Mouse (Mus musculus): ENCODE results near the gene Lrrc14b.

The Lrrc14b gene

DNA sequence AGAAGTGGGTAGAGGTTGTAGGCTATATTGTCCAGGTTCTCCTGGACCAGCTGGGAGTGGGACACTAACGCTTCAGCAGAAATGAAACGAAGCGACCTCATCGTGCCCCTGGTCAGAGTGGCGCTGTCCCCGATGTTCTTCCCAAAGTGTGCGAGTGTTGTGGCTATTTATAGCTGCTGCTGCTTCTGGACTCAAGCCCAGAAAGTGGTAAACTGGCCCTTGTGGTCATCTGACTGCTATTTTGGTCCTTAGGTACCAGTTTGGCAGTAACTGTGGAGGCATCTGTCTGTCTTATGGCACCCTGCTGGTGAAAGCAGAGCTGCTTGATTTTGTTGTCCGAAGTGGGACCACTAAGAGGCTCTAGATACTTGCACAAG lies at the start of gene Lrrc14b:
Lrrc14b (minus strand) TSS at position 147 of the 377 bp plus-strand sequence.
- DNase-seq: no peak

DNA sequence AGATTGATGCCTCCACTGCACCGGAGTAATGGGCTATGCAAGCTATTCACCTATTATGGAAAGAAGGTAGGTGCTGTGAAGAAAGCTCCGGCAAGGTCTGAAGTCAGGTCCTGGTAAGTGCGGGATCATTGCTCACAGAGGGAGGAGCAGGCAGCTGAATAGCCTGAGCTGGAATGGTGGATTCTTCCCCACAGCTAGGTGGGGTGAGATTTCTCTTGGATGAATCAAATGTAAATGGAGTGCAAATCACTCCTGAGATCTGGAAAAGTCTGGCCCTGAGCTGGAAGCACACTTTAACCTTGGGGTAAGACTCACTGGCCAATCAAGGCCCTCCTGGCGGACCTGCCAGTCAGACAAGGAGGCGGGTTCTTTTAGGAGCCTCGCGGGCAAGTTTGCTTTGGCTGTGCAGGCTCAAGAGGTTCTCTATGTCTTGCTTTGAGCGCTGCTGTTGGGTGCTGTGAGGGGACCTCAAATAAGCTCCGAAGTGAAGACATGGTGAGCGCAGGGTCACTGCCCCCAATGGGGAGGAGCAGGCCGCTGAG lies 35.6 kb upstream of the Lrrc14b start, which contains the start of gene Ftl1-ps1:
Ftl1-ps1 (plus strand) TSS at position 397 of the 542 bp plus-strand sequence.
- no peak for DNase-seq

GRCm38 (mm10) chr13:74391156-74391555 lies 27.4 kb upstream of the Lrrc14b start:
- no peak for DNase-seq

- DNase-seq: peak; percentile 85
Measured at GRCm38 (mm10) chr13:74390371-74390990, 26.7 kb upstream of the Lrrc14b start, which contains the start of gene Zfp72. Gene Zfp72, minus strand, starts transcription at chr13:74390836.

DNA sequence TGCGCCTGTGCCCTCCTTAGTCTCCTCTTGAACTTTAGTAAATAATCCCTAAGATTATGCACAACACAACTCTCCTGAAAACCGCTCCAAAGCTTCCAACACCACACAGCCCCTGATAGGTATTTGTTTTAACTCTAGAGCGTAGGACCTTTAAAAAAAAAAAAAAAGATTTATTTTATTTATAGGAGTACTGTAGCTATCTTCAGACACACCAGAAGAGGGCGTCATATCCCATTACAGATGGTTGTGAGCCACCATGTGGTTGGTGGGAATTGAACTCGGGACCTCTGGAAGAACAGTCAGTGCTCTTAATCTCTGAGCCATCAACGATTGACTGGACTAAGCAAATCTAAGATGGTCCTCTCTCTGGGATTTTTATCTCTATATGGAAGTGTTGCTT lies 25.9 kb upstream of the Lrrc14b start:
- DNase-seq: no peak

- no peak for DNase-seq
Measured at GRCm38 (mm10) chr13:74382289-74382688, 18.5 kb upstream of the Lrrc14b start.

GRCm38 (mm10) chr13:74381533-74382276 lies 17.9 kb upstream of the Lrrc14b start:
- DNase-seq: no peak

- no peak for DNase-seq
Measured at GRCm38 (mm10) chr13:74363176-74363858, 488 bp downstream of the Lrrc14b start.

DNA sequence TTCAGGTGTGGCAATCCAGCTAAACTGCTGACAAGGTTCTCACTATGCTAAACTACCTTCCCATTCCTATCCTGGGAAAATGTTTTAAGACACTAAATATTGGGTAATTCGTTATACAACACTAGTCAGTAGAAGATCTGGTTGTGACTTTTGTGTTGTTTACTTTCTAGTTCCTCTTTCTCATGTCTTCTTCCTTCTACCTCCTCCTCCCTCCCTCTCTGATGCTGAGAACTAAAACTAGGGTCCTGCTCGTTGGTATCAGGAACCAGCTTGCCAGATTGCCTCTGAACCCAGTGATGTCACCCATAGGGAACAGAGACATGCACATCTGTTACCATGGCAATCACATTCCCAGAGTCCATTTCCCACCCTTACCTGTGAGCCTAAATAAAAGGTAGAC lies 1.6 kb downstream of the Lrrc14b start:
- DNase-seq: no peak

DNA sequence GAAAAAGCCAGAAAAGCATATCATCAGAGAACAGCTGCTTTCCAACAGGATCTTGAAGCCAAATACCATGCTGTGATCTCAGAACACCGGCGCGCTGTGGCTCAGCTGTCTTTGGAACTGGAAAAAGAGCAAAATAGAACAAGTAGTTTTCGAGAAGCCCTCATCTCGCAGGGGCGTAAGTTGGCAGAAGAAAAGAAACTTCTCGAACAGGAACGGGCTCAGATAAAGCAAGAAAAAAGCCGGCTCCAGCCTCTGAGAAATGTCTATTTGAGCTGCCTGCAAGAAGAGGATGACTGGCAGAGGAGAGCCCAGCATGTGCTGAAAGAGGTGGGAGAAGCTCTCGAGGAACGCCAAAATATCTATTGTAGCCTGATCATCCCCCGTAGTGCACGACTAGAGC lies 7.3 kb downstream of the Lrrc14b start:
- DNase-seq: no peak

DNA sequence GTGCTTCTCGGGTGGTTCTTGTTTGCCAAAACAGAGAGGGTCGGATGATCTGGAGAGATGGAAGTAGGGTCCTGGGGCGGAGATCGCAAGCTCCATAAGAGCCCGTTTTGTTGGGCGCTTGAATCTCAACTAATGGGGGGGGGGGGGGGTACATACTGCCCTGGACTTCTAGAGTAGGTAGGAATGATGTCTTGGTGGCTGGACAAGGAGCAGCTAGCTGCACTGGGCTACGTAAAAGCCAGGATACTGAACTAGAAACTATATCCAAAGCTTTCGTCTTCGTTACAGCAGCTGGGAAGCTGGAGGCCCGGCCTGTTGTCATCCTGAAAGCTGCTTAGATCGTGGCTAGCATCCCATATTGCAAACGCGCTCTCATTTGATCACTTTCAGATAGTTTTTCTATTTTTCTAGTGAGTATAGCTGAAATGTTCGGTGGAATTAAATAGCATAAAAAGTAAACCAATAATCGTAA lies 13.3 kb downstream of the Lrrc14b start:
- no peak for DNase-seq

DNA sequence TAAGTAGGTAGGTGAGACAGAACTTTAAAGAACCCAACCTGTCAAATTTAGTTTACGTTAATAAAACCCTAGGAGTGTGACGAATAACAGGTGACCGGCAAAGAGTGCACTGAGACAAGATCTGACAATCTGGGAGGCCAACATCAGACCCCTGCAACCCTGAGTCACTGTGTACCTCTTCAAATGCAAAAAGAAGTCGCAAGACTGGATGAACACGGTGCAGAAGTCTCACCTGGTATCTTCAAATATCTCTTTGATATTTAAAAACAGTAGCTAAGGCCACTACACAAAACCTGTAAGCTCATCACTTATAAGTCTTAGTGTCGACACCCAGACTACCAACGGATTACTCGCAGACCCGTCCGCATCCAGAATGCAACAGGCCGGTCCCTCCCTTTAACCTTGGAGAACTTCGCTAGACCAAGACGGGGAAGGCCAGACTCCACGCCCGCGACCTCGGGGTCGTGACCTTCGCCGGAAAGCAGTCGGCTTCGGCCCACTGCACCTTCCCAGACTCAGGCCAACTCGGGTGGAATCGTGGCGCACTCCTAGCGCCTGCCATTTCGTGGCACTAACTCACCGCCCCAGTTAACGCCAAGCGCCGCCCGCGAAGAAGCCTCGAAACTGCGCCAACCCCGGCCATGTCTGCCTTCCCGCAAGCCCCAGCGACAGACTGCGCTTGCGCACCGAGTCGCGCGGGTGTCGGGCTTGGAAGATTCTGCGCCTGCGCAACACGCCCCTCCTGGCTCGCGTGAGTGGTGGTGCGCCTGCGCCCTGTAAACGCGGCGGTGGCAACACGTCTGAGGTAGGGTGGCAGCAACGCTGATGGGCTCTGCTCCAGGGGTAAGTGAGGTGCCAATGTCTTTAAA lies 14.0 kb downstream of the Lrrc14b start, which contains the start of the genes Sdha and Ccdc127:
Sdha (minus strand) TSS at position 715 of the 869 bp plus-strand sequence.
Ccdc127 (plus strand) TSS at position 744 of the 869 bp plus-strand sequence.
- peak; percentile 96 for DNase-seq

DNA sequence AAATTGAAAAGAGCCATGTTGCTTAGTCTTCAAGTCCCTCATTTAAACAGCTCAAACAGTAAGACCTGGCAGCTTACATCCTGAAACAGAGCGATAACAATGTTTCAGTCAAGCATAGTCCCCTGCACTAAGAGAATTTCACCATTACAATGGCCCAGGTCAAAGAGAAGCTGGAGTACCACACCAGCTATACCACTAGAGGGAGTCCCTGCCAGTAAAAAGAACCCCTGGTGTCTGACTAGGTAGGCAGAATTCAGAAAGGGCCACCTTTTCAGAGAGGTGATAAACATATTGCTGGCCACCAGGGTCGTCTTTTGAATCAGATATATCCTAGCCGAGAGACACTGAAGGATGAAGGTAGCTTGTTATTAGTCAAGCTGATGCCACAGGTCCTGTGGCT lies 22.8 kb downstream of the Lrrc14b start:
- no peak for DNase-seq

- no peak for DNase-seq
Measured at GRCm38 (mm10) chr13:74329321-74329720, 34.5 kb downstream of the Lrrc14b start.

- peak; percentile 96 for DNase-seq
Measured at GRCm38 (mm10) chr13:74317170-74317849, 46.5 kb downstream of the Lrrc14b start, which contains the start of gene Pdcd6. Gene Pdcd6, minus strand, starts transcription at chr13:74317580.

GRCm38 (mm10) chr13:74316789-74317169 lies 47.0 kb downstream of the Lrrc14b start:
- peak; percentile 13 for DNase-seq

DNA sequence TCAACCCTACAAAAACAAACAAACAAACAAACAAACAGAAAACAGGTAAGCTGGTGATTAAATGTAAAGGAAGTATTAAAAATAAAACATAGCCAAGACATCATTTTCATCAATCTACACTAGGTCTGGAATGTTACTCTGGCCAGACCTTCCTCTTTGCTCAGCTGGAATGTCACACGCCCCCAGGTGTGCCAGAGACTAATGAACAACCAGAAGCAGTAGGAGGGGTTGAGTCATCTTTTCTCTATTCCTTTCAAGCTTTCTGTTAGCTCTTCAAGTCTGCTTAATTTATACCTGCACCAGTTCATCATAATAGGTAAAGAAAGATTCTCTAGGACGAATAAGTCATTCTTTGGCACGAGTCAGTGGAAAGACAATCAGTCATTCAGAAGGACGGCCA lies 47.4 kb downstream of the Lrrc14b start:
- DNase-seq: no peak

- no peak for DNase-seq
Measured at GRCm38 (mm10) chr13:74314616-74315015, 49.2 kb downstream of the Lrrc14b start.
